Mouse (Mus musculus) mouse embryonic stem cell (cell line): ENCODE data around the gene Gm17660.

Experiments
- in situ Hi-C, 2 experiments: fragments of 300-500 bp; cut with MboI; formaldehyde crosslinking; loops; 1 replicate in 1 of 2; 3 replicates in 1 of 2; pipeline ENCODE4 v1.14.3; 2019 to 2020; ENCODE audit warnings: low sequenced_read_pairs in 2 of 2, low pct_unique_long_range_greater_than_20kb in 1 of 2, mixed read lengths in 1 of 2; ENCODE audit not compliant: unreplicated experiment in 1 of 2

Gene Gm17660

GRCm38 (mm10) chr5:104077508-104077907 is at the start of gene Gm17660:
Gene Gm17660 (minus strand): TSS chr5:104077608.
- in situ Hi-C loops = no loop called here

- in situ Hi-C loops = no loop called here
Measured at GRCm38 (mm10) chr5:104126561-104127320, 49.3 kb upstream of the Gm17660 start.

- in situ Hi-C loops = no loop called here
Measured at GRCm38 (mm10) chr5:104124016-104124658, 46.7 kb upstream of the Gm17660 start.

GRCm38 (mm10) chr5:104115890-104116289 is 38.5 kb upstream of the Gm17660 start:
- in situ Hi-C loops = no loop called here

DNA sequence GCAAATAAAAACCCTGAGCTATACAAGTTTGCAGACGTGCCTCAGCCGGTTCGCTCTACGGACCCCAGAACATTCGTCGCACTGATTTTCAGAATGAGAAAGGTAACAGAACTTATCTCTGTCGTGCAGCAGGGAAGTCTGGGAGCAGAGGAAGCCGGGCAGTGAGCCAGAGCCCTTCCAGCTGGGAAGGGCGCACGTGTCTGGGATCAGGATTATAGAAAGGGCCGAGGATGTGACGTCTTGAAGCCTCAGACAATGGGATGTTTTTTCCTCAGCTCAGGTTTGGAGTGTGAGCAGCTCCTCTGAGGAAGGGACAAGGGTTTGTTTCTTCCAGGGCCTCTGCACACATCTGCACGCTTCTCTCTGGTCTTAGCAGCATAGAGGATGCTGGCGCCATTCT is 37.7 kb upstream of the Gm17660 start:
- in situ Hi-C loops = no loop called here

DNA sequence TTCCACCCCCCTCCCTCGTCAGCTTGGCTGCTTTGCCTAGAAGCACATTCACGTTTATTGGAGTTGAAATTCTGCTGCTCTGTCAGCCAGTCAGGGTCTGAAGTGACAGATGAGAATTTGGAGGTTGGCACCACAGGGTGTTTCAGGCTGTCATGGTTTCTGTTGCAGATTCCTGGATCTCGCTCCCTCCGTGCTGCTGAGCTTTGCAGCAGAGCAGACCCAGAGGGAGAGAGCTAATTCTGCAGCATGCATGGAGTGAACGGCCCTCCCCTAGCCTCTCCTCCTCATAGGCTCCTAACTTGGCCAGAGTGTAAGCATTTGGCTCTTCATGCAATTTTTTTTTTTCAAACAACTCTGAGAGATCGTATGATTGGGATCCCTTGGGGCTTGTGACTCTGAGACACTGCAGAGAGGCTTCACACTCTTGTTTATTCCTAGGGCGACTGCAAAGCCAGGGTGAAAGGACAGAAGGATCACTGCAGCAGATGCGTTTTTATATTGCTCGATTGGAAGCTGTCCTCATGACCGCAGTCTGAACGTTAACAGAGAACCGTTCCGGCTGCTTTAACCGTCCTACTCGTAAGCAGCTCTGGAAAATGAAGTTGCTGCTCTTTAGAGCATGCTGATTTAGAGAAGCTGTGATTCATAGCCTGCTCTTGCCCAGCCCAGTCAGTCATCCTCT is 36.2 kb upstream of the Gm17660 start, which contains the start of gene Sparcl1:
Sparcl1 (minus strand) TSS at position 243 of the 682 bp plus-strand sequence.
- in situ Hi-C loops = no loop called here

DNA sequence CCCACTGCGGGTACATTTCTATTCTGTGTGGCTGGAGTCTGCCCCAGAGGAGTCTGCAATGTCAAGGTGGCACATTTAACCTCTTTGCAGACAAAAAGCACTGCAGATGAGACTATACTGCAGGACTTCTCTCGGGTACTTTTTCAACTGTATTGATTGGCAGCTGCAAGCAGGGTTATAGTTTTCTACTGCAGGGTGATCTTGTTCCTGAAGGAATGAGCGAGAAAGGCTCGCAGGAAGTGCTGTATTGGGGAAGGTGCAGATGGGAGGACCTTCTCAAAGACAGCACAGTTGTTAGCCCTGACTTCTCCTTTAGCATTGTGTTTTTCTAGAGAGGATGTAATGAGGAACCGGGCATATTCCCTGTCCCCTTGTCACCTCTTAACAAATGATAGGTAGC is 35.1 kb upstream of the Gm17660 start:
- in situ Hi-C loops = no loop called here

DNA sequence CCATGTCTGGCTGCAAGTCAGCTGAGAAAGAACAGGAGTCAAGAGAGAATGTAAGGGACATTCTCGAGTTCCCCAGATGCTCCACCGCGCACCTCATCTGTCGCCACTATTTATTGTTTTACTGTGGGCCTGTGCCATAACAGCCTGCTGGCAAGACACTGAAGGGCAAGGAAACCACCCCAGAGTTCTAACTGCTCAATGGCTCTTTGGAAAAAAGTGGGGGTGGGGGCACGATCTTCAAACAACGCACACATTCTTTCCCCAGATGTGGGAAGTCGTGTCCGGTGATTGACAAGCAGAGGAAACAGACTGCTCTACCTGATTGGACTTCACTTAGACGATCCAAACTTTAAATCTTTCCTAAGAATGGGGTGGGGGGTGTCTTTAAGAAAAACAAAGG is 34.6 kb upstream of the Gm17660 start:
- in situ Hi-C loops = no loop called here

DNA sequence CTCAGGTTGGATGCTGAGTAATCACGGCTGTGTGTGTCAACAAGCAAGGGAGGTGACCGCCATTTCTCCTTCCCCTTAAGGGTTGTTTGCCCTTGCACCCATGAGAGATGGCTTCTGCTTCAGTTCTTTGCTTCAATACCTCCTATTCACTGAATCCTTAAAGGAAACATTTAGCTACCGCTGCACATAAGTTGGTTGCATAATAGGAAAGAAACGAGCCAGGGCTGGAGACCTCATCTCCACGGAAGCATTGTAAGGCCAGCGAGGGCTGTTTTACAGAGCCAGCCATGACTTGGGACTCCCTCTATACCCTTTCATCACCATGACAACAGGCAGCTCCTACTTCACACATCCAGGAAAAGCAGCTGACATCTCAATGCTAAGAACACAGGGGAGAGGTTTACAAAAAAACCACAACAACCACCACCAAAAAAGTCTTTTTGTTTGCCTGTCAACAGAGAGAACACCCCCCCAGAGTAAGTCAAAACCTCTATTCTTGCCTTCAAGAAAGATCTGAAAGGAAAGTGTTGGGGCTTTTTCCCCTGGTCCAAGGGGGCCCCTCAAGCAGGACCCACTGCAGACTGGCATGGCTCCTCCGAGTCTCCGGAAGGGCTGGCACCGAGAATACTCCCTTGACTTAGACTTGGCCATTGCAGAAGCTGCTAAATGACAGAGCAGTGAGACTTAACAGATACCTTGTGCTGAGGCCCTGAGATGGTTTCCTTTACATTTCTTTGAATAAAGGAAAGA is 32.9 kb upstream of the Gm17660 start:
- in situ Hi-C loops = no loop called here

DNA sequence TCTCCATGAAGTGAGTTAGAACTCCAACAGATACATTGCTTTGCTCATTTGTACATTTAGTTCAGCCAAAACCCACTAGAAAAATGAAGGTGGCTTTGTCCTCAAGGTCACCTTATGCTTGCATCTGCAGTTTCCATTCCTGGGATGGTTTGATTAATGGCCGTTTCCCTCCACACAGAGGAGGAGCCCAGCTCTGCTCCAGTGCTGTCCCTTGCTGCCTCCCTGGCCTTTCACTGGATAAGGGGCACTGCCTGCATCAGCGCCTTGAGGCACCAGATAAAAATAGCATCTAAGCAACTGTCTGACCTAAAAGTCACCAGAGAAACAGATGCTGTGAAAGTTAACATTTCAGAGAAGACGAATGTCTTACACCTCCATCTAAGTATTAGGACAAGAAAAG is 32.1 kb upstream of the Gm17660 start:
- in situ Hi-C loops = no loop called here

DNA sequence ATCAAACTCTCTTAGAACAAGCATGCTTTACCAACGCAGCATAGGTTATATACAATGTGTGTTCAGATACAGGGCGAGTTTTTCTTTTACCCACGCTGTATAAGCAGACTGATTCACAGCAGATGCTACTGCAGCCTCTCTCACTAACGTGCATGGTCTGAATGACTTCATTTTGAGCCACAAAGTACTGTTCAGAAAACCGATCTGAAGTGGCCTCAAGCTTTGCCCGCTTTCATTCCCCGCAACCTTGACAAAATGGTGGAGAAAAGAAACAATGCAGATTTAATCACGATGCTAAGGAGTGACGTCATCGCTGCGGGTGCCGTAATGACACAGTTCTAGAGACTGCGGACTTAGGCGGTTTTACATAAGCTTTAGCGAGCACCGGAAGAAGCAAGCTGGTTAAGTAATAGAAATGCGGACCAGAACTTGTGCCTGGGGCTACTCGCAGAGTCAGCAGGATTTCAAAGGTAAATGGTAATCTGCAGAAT is 31.5 kb upstream of the Gm17660 start:
- in situ Hi-C loops = no loop called here

DNA sequence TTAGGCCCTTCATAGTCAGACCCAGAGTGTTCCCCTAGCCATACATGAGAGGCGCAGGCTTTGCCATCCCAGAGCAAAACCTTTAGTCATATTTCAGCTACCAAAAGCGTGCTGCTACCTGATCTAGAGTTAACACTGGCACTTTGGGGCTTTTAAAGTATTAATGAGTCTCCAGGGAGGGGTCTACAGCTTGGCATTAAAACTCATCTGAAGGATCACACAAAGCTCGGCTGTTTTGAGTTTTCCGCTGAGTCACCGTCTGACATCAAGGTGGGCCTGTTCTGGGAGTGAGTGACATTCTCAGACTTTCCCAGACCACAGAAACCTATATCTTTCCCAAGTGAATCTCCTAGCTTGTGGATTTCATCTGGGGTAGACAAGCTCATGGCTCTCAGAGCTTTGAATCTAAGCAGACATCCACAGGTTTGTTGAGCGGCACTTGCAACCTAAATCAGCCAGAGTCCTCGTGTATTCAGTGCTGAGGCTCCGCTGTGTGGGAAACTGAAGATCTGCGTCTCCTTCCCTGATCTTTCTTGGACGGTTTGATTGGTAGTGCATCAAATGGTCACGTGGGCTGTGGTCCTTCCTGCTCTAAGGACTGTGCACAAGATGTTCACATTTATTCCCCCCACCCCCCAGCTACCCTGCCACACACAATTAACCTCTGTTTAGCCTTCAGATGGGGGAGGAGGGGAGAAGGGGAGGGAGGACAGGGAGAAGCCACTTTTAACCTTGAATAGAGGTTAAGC is 30.9 kb upstream of the Gm17660 start:
- in situ Hi-C loops = no loop called here

GRCm38 (mm10) chr5:104104111-104104510 is 26.7 kb upstream of the Gm17660 start:
- in situ Hi-C loops = no loop called here

DNA sequence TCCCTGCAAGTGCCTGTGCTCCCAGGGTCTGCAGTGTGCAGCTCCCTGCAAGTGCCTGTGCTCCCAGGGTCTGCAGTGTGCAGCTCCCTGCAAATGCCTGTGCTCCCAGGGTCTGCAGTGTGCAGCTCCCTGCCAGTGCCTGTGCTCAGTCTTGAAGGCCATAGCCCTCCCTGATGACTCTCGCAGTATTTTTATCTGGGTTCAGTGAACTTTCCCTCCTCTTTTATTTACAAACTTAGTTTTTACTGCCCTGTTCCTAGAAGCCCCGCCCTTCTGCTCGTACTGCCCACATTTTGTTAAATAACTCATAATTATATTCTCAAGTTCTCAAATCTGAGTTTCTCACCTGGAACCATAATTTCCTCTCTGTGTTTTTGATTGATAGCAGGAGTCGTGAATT is 25.8 kb upstream of the Gm17660 start:
- in situ Hi-C loops = no loop called here

GRCm38 (mm10) chr5:104101678-104102531 is 24.5 kb upstream of the Gm17660 start:
- in situ Hi-C loops = no loop called here

DNA sequence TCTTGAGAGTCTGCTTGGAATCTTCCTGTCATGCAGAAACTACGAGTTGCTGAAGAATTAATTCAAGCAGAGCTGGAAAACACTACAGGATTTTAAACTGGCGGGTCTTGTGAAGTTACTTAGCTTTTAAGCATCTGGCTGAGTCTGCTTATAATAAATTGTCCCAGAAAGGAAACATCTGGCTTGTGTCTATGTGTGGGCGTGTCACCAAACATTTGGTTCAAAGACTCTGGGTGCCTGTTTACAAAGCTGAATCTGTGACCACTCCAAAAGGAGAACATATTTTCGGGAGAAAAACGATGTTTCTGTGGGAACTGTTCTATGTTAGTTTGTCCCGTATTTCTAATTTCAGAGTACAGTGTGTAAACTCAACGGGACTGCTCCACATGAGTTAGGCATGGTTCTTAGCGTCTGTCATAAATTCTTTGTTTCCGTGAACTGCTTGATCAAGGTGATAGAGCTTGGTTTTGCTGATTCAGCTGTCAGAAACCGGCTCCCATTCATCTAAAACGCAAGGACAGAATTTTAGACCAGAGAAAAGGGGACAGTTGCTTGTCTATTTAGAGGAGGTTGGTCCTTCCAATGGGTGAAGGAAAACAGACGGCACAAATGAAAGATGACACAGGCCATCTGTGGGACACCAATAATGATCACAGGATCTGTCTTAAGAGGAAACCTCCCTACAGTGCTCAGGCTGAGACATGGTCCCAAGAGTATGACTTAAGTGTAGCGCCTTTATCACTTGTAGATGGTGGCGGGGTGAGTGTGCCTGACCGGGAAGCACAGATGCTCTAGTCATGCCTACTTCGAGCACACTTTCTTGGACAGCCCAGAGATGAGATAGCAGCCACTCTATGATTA is 18.9 kb upstream of the Gm17660 start:
- in situ Hi-C loops = no loop called here
